Mouse (Mus musculus) ES-E14 (cell line): Measurements from ENCODE around the gene Olfm1.

ENCODE experiments used
- CHD2 ChIP-seq: IDR thresholded peaks from 2 replicates; pipeline ENCODE4 v1.6.1; 2014; ENCODE audit warnings: mild to moderate bottlenecking, low read depth, low read length, inconsistent platforms
- HCFC1 ChIP-seq: IDR thresholded peaks from 2 replicates; pipeline ENCODE4 v1.6.1; 2012; ENCODE audit warnings: low read length, inconsistent platforms, borderline replicate concordance; ENCODE audit not compliant: insufficient read depth
- ZC3H11A ChIP-seq: IDR thresholded peaks from 2 replicates; pipeline ENCODE4 v1.6.1; 2012; ENCODE audit warnings: low read depth, mild to moderate bottlenecking, inconsistent platforms, low read length, borderline replicate concordance
- ZNF384 ChIP-seq: IDR thresholded peaks from 2 replicates; pipeline ENCODE4 v1.6.1; 2012; ENCODE audit warnings: low read depth, low read length, inconsistent platforms

GRCm38 (mm10) chr2:28193690-28194087, 897 bp downstream of the Olfm1 start:
- TF ChIP-seq ZNF384 (no peak), ZC3H11A (no peak), HCFC1 (no peak), CHD2 (no peak)
